Mouse (Mus musculus) leukemia stem cell, adult 10-12 weeks (primary cell): ENCODE results near the gene Angptl8. TPM values are rescaled to one million over a fixed set of nuclear protein-coding genes. Genes with fewer than 3 reads are reported as not detected.

Experiments used
- polyA plus RNA-seq: library from polyadenylated mRNA; stranded (reverse); fragments of >175 nt; gene quantifications from 2 replicates; pipeline ENCODE4 v1.2.3, GENCODE M21; 2012; ENCODE audit warnings: low replicate concordance

Angptl8 gene
- polyA plus RNA-seq = not detected in 2 replicates

DNA sequence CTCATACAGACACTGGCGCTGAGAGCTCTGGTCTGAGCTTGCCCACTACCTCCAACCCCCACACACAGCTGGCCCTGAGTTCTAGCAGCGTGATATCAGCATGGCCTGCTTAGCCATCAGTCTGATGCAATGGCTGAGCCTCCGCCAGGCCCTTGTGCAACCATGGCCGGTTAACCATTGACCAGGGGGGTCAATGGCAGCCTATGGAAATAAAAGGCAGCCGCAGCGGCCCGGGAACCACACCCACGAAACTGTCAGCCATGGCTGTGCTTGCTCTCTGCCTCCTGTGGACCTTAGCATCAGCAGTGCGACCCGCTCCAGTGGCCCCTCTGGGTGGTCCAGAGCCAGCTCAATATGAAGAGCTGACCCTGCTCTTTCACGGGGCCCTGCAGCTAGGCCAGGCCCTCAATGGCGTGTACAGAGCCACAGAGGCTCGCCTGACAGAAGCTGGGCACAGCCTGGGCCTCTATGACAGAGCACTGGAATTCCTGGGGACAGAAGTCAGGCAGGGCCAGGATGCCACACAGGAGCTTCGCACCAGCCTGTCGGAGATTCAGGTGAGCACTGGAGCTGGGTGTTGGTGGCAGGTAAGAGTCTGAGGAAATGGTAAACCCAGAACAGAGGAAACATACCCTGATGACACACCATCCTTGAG lies at the start of gene Angptl8:
TSS of gene Angptl8 (plus strand) at position 253 of the 655 bp plus-strand sequence.

DNA sequence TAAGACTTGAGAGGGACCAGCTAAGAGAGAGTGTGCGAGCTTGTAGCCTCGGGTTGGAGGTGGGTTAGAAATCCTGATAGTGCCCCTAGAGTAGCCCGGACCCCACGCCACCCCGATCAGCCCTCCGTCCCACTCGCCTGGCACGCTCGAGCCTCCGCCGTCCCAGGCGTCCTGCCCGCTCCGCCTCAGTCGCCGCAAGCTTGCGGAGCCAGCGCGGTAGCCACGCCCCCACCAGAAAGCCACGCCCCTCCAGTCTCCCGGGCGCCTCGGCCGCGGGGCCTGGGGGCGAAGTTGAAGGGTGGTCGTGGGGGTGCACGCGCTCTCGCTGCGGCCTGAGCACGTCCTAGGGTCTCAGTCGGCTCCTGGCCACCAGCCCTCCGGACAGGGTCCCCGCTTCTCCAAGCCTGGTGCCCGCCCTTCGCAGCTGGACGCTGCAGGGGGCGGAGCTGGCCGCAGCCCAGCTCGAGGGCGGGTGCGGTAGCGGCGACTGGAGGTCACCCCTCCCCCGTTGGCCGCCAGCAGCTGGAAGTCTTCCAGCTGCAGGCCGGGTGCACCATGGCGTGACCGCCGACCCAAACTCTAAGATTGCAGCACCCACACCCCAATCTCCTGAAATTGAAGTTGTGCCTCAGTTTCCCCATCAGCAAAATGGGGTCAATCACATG lies 36.8 kb upstream of the Angptl8 start, which contains the start of gene Kank2:
TSS of gene Kank2 (minus strand) at position 400 of the 665 bp plus-strand sequence.

DNA sequence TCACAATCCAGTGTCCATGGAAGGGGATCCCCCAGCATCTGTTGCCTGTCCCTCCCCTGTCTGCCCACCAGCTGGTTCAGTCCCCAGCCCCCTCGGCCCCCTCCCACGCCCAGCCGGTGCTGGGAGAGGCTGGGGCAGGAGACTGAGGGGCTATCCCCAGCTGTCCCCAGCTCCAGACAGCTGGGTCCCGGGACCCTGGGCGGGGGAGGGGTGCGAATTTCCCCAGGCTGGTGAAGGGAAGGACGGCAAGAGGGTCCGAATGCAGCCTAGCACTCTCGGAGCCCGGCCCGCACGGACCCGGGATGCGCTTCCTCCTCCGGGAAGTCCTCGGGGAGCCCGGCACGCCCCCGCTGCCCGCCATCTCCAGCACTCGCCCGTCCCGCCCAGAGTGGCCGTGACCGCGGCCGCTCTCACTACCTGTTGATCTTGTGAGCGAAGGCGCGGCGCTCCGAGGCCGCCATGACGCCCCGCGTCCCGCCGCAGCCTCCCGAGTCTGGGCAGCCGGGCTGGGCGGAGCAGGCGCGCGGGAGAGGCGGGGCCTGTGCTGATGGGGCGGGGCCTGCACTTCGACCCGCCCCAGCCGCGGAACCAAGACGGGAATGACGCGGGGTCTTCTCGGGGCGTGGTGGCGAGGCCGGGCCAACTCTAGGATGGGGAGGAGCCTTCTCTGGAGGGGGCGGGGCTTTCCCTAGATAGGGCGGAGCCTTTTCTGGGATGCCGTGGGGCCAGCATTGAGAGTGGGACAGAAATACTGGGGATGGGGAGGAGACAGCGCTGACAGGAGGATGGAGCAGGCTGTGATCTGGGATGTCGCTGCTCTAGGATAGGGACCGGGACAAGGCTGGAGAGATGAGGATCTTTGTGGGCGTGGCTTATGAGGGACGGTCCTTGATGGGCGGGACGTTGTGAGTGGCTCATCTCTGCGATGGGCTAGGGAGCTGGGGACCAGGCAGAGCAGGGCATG lies 17.1 kb downstream of the Angptl8 start, which contains the start of gene Dock6:
TSS of gene Dock6 (minus strand) at position 508 of the 964 bp plus-strand sequence.

Other genes with a start within 250 kb of the Angptl8 start
- gene Timm29, start 242.8 kb upstream of the Angptl8 start, polyA plus RNA-seq = 19.0 and 25.0 TPM in 2 replicates
- gene Yipf2, start 242.7 kb upstream of the Angptl8 start, polyA plus RNA-seq = 2.5 and 3.0 TPM in 2 replicates
- 291 and 327 TPM in 2 replicates for gene Smarca4, start 219.3 kb upstream of the Angptl8 start, polyA plus RNA-seq
- gene Ldlr, start 112.0 kb upstream of the Angptl8 start, polyA plus RNA-seq = 5.5 and 9.9 TPM in 2 replicates
- gene Spc24, start 75.2 kb upstream of the Angptl8 start, polyA plus RNA-seq = 66.2 and 67.6 TPM in 2 replicates
- 0.86 and 1.6 TPM in 2 replicates for gene Kank2, start 36.8 kb upstream of the Angptl8 start, polyA plus RNA-seq
- 4.1 and 4.6 TPM in 2 replicates for gene Dock6, start 17.1 kb downstream of the Angptl8 start, polyA plus RNA-seq
- 2.8 and 3.1 TPM in 2 replicates for gene Rab3d, start 82.7 kb downstream of the Angptl8 start, polyA plus RNA-seq
- 0.15 and 0.30 TPM in 2 replicates for gene Ccdc159, start 92.0 kb downstream of the Angptl8 start, polyA plus RNA-seq
- gene Tmem205, start 92.0 kb downstream of the Angptl8 start, polyA plus RNA-seq = 7.7 and 9.7 TPM in 2 replicates
- 2.7 and 3.5 TPM in 2 replicates for gene Plppr2, start 101.5 kb downstream of the Angptl8 start, polyA plus RNA-seq
- gene Swsap1, start 120.2 kb downstream of the Angptl8 start, polyA plus RNA-seq = 5.8 and 8.2 TPM in 2 replicates
- gene Epor, start 128.0 kb downstream of the Angptl8 start, polyA plus RNA-seq = 411 and 740 TPM in 2 replicates
- 3.8 and 4.2 TPM in 2 replicates for gene Rgl3, start 153.9 kb downstream of the Angptl8 start, polyA plus RNA-seq
- not detected in 2 replicates for gene Ccdc151, start 167.1 kb downstream of the Angptl8 start, polyA plus RNA-seq
- 89.7 and 142 TPM in 2 replicates for gene Prkcsh, start 167.3 kb downstream of the Angptl8 start, polyA plus RNA-seq
- 0.05 TPM in 1 of 2 replicates, not detected in the other for gene Elavl3, start 216.5 kb downstream of the Angptl8 start, polyA plus RNA-seq
- gene Gm49318, start 235.7 kb downstream of the Angptl8 start, polyA plus RNA-seq = not detected in 2 replicates
- gene Zfp653, start 235.9 kb downstream of the Angptl8 start, polyA plus RNA-seq = 19.9 and 36.2 TPM in 2 replicates
- 15.6 and 32.9 TPM in 2 replicates for gene Ecsit, start 249.9 kb downstream of the Angptl8 start, polyA plus RNA-seq